Mouse (Mus musculus): ENCODE measurements at regions not wholly inside any gene's neighbourhood (a gene's known extent, or its start where the extent isn't known, plus 50 kb on each side); places are given as distances from the start of the nearest gene placed in this dataset.

- no peak for DNase-seq
Observed at GRCm38 (mm10) chr1:91685031-91685430, 116.2 kb upstream of the Twist2 start.

GRCm38 (mm10) chr1:91685789-91686188 is 115.5 kb upstream of the Twist2 start:
- no peak for DNase-seq

GRCm38 (mm10) chr1:91691601-91692000 is 109.7 kb upstream of the Twist2 start:
- DNase-seq: no peak

GRCm38 (mm10) chr1:91692709-91693460 is 108.4 kb upstream of the Twist2 start:
- no peak for DNase-seq

GRCm38 (mm10) chr1:91697053-91697452 is 104.2 kb upstream of the Twist2 start:
- DNase-seq: no peak

- no peak for DNase-seq
Observed at GRCm38 (mm10) chr1:91701475-91701874, 99.8 kb upstream of the Twist2 start.

GRCm38 (mm10) chr1:91702021-91702420 is 99.2 kb upstream of the Twist2 start:
- no peak for DNase-seq

GRCm38 (mm10) chr1:91702737-91703136 is 98.5 kb upstream of the Twist2 start:
- no peak for DNase-seq

- DNase-seq: peak; percentile 33
Observed at GRCm38 (mm10) chr1:91705451-91705850, 95.8 kb upstream of the Twist2 start.

- no peak for DNase-seq
Observed at GRCm38 (mm10) chr1:91708550-91709243, 92.6 kb upstream of the Twist2 start.

- DNase-seq: no peak
Observed at GRCm38 (mm10) chr1:91709244-91709600, 92.0 kb upstream of the Twist2 start.

- DNase-seq: no peak
Observed at GRCm38 (mm10) chr1:91713131-91713530, 88.1 kb upstream of the Twist2 start.

GRCm38 (mm10) chr1:91714266-91714665 is 87.0 kb upstream of the Twist2 start:
- DNase-seq: no peak

- no peak for DNase-seq
Observed at GRCm38 (mm10) chr1:91715341-91715740, 85.9 kb upstream of the Twist2 start.

GRCm38 (mm10) chr1:91715791-91716190 is 85.5 kb upstream of the Twist2 start:
- no peak for DNase-seq

- DNase-seq: no peak
Observed at GRCm38 (mm10) chr1:91716836-91717235, 84.4 kb upstream of the Twist2 start.

GRCm38 (mm10) chr1:91717961-91718360 is 83.3 kb upstream of the Twist2 start:
- DNase-seq: no peak

GRCm38 (mm10) chr1:91729246-91729645 is 72.0 kb upstream of the Twist2 start:
- DNase-seq: no peak

GRCm38 (mm10) chr1:91730281-91730680 is 71.0 kb upstream of the Twist2 start:
- no peak for DNase-seq

- no peak for DNase-seq
Observed at GRCm38 (mm10) chr1:91731703-91732102, 69.6 kb upstream of the Twist2 start.

GRCm38 (mm10) chr1:91732461-91732861 is 68.8 kb upstream of the Twist2 start:
- peak; percentile 22 for DNase-seq

GRCm38 (mm10) chr1:91734731-91735130 is 66.5 kb upstream of the Twist2 start:
- no peak for DNase-seq

- DNase-seq: no peak
Observed at GRCm38 (mm10) chr1:91735436-91735835, 65.8 kb upstream of the Twist2 start.

- DNase-seq: no peak
Observed at GRCm38 (mm10) chr1:91740661-91741060, 60.6 kb upstream of the Twist2 start.

GRCm38 (mm10) chr1:91742031-91742430 is 59.2 kb upstream of the Twist2 start:
- DNase-seq: no peak

All from right cerebral cortex, postnatal 14 days (tissue).